Mouse (Mus musculus): ENCODE measurements around the gene Fnip2. TPM values are rescaled to one million over a fixed set of nuclear protein-coding genes. Genes with fewer than 3 reads are reported as not detected.
A peak's percentile ranks its signal among the peaks of the same experiment; 100 is the strongest.

Fnip2 gene
- total RNA-seq, 2 experiments from 2014 or later: 5.7 to 7.7 TPM

GRCm38 (mm10) chr3:79564875-79565606 lies 2.6 kb downstream of the Fnip2 start:
- no peak for DNase-seq

DNA sequence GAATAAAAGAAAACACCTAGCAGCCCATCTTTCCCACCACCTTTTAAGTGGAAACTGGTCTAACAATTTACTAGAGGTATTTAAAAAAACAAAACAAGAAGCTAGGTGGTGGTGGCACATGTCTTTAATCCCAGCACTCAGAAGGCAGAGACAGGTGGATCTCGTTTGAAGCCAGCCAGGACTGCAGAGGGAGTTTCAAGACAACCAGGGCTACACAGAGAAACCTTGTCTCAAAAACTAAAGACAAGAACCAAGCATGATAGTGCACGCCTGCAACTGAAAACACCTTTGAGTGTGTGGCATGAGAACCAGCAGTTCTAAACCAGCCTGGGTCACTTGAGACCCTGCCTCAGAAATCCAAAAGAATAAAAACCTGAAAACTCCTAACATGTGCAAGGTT lies 4.1 kb downstream of the Fnip2 start:
- no peak for DNase-seq

DNA sequence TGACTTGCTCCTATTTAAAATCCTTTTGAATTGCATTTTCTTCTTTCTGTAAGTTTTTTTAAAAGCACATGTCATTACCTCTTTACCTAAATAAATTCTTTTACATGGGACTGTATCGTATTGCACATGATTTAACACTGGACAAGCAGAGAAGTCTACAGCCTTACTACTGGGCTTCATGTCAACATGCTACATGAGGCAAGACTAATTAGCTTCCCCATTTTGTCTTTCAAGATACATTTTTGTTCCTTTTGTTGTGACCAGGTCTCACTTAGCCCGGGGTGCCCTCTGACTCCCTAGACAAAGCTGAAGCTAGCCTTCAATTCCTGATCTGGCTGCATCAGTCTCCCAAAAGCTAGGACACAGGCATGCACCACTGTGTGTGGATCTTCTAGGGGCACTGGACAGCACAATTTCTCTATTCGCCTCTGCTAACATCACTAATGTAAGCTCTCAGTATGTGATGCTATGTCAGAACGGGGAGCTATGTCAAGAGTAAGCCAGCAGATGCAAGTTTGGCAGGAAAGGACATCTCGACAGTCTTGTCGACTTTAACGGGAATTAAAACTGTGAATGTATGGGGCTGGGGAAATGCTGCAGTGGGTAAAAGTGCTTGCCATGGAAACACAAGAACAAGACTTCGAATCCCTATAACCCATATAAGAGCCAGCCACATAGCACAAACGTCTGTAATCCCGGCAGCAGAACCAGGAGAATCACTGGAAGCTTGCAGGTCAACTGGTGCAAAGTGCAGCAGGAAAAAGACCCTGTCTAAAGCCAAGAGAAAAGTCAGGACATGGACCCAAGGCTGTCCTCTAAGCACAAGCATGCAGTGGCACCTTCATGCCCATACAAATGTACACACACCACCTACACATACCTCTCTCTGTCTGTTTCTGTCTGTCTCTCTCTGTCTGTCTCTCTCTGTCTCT lies 5.5 kb downstream of the Fnip2 start:
- DNase-seq: no peak

DNA sequence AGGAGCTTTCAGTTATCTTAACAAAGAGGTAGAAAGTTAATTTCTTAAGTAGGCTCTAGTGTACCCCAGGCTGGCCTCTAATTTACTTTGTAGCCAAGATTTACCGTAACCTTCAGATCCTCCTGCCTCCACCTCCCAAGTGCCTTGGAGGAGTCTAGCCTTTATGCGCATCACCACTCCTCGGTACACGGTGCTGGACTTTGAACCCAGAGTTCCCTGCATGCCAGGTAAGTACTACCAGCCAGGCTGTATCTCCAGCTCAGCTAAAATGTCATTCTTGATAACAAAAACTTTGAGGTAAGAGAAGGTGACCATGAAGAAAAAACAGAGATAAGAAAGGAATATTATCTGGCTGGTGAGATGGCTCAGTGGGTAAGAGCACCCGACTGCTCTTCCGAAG lies 7.0 kb downstream of the Fnip2 start:
- DNase-seq: no peak

DNA sequence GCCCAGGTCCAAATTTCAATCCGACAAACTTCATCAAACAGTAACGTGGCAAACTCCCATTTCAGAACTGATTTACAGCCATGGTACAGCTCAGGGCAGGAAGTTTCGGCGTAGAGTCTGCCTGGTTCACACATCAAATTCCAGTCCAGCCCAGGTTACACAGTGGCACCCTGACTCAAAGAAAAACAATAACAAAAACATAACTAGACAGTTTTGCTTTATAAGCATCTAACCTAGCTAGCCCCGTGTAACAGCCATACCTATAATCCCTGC lies 7.9 kb downstream of the Fnip2 start:
- no peak for DNase-seq

GRCm38 (mm10) chr3:79559021-79559772 lies 8.4 kb downstream of the Fnip2 start:
- peak; percentile 24 for DNase-seq

DNA sequence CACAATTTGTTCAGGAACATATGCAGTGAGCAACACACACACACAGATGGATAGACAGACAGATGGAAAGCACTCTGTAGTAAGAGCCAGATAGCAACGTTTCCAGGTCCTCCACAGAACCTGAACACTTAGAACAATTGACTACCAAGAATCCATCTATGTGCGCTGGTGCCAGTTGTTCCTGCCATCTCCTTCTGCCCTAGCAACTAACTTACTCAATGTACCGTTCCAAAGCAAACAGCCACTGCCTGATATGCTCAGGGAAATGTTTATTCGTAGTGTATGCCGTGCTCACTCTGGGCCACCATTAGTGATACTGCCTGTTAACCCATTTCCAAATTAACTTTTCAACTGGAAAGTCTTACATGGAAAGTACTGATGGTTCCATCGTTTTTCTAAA lies 12.5 kb downstream of the Fnip2 start:
- no peak for DNase-seq

GRCm38 (mm10) chr3:79553779-79554178 lies 13.8 kb downstream of the Fnip2 start:
- DNase-seq: no peak

GRCm38 (mm10) chr3:79551826-79552552 lies 15.6 kb downstream of the Fnip2 start:
- no peak for DNase-seq

DNA sequence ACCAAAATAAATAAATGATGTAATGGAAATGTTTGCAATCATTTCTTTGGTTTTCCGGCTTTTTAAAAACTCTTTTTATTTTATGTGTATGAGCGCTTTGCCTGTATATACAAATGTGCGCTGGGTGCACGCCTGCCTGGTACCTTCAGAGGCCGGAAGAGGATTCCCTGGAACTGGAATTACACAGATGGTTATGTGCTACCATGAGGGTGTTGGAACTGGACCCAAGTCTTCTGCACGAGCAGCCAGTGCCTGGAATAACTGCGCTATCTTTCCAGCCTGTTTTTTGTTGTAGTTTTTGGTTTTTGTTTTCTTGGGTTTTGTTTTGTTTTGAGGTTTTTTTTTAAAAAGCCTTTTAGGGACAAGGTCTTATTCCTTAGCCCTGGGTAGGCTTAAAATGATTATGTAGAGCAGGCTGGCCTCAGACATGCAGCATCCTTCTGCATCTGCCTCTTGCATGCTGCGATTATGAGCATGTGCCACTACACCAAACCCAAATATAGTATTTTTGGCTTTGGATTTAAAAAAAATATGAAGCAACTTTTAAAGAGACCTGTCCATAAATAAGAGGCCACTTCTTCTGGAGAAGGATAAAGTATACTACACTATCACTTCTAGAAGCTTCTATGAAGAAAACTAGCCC lies 17.7 kb downstream of the Fnip2 start:
- no peak for DNase-seq

- DNase-seq: no peak
These were observed 18.7 kb downstream of the Fnip2 start for GRCm38 (mm10) chr3:79548681-79549437.

- no peak for DNase-seq
These were observed 25.0 kb downstream of the Fnip2 start for GRCm38 (mm10) chr3:79542585-79542984.

DNA sequence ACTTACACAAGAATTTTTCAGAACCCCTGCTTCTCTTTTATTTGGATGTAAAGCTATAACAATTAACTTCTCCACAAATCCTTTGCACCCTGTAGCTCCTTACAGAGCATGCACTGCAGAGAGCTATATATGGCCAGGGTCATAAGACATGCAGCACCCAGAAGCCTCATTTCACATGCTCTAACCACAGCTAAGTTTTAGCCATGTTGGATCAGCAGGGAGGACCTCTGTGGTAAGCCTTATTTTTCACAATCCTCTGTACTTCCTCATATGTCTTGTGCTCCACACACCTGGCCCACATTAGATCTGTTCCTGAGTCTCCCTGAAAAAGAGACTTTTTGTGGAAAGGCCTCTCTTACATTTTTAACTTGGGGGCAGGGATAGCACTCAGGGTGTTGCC lies 27.9 kb downstream of the Fnip2 start:
- DNase-seq: no peak

- DNase-seq: no peak
These were observed 28.5 kb downstream of the Fnip2 start for GRCm38 (mm10) chr3:79539124-79539523.

- no peak for DNase-seq
These were observed 29.3 kb downstream of the Fnip2 start for GRCm38 (mm10) chr3:79538342-79538741.

DNA sequence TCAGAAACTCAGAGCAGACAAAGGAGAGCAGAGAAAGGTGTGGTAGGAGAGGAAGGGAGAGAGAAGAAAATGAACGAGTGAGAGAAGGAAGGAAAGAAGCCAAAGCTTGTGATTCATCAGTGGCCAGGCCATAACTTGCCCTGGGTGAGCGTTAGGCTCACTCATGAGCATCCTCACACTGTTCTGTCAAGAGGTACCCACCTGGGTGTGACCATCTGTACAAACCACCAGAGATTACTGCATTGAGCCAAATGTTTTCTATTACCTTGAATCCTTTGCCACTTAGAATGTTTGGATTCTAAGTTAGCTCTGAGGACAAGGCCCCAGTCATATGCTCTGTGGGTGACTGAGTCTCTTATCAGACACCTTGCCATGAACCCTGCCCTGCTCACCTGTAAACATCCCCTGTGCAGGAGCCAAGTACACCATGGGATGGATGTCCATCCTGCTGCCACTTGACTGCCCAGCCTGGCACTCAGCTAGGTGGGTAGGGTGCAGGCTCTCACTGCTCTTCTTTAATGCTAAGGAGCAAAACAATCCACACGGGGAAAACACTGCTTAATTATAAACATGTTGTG lies 29.9 kb downstream of the Fnip2 start:
- DNase-seq: no peak

- DNase-seq: no peak
These were observed 30.6 kb downstream of the Fnip2 start for GRCm38 (mm10) chr3:79537023-79537422.

- no peak for DNase-seq
These were observed 35.9 kb downstream of the Fnip2 start for GRCm38 (mm10) chr3:79531581-79532271.

GRCm38 (mm10) chr3:79529499-79530096 lies 38.0 kb downstream of the Fnip2 start:
- no peak for DNase-seq

DNA sequence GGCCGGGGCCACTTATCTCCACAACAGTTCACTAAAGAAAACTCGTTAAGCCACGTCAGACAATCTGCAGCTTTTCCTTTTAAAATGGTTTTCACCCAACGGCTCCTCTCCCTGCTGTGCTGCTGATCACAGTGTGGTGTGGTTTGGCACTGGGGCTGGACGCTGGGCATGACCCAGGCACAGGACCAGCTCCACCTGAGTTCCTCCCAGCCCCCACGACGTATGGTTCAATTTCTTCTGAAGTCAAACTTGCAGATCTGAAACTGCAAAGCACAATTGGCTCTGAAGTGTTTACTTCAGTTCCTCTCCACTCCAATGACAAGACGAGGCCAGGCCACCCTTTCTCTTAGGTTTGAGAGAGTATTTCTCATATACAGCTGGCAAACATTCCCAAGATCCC lies 39.1 kb downstream of the Fnip2 start:
- no peak for DNase-seq
